Mouse (Mus musculus) adrenal gland, postnatal 4 days (tissue): ENCODE results near the gene Hand2. TPM values are rescaled to one million over a fixed set of nuclear protein-coding genes. Genes with fewer than 3 reads are reported as not detected.

Experiments
- DNase-seq, 2 experiments: peaks; one replicate each; pipeline ENCODE4 v3.0.0; 2021 to 2022; ENCODE audit warnings: low spot score in 2 of 2, mixed read lengths in 2 of 2
- total RNA-seq, 2 experiments: library from RNA; stranded (reverse); gene quantifications; 2 replicates each; pipeline ENCODE4 v1.2.3; 2021

Hand2 gene
- total RNA-seq, 2 experiments from 2014 or later = 59.6 to 63.5 TPM

DNA sequence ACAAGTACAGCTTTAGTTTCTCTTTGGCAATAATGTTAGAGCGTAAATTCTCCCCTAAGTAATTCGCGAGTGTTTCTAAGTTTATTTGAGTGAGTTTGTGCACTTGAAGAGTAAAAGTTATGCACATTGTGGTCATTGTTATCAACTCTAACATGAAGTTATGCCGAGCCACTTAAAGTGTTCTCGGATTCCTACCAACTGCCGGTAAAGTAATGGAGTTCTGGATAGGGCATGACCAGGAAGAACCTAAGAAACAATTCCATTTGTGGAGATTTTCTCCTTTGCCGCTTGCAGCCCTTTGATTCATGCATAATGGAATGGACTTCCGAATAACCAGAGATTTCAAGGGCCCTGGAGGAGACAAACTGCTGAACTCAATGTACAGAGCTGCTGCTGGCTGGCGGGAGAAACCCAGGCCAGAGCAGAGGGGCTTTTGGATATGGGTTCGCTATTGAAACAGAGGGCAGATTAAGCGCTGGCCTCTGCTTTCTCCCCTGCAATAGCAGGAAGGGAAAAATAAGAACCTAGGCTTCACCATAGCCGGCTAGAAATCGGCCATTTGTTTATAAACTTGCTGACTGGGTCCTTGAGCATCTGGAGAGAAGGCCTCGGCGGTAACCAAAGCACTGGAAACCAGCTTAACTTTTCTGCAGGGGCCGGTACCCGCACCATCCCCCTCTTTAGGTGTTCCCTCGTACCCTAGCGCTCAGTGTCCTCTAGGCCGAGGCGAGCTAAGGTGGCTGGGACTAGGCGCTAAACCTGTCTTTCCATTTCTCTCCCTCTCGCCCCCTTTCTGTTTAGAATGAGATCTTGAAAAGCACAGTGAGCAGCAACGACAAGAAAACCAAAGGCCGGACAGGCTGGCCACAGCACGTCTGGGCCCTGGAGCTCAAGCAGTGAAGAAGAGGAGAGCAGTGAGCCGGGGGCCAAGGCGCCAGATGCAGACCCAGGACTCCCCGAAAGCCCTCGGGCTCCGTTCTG, 2.5 kb downstream of the Hand2 start:
- no peak for DNase-seq

DNA sequence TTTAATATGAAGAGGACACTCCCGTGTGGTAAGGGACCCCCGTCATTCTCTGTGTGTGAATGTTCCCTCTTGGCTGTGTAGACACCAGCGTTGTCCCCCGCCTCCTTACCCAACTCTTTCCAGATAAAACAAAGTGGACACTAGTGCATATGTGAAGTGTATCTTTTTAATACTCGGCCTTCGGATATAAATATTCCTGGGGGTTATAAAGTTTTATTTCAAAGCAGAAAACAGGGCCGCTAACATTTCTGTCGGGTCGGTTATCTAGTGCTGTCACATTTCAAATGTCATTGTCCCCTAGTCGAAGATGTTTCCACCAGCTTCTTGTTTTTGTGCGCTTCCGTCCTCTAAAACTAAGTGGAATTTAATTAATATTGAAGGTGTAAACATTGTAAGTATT, 3.3 kb downstream of the Hand2 start:
- DNase-seq = no peak

DNA sequence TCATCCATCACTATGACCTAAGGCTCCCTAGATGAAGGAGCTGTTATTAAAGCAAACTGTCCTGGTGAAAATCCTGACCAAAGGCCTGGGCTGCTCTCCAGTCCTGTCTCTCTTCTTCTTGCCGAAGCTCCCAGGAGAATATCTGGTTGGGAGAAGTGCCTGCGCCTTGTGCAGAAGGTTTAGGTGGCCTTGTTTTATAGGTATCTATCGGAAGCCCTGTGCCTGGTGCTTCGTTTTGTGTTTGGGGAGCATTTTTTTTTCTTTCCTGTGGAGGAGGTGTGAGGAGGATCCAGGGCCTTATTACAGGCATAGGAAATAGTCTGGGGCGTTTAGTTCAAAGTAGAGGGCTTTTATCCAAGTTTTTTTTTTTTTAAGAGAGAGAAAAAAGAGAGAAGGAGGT, 3.9 kb downstream of the Hand2 start:
- DNase-seq = no peak

DNA sequence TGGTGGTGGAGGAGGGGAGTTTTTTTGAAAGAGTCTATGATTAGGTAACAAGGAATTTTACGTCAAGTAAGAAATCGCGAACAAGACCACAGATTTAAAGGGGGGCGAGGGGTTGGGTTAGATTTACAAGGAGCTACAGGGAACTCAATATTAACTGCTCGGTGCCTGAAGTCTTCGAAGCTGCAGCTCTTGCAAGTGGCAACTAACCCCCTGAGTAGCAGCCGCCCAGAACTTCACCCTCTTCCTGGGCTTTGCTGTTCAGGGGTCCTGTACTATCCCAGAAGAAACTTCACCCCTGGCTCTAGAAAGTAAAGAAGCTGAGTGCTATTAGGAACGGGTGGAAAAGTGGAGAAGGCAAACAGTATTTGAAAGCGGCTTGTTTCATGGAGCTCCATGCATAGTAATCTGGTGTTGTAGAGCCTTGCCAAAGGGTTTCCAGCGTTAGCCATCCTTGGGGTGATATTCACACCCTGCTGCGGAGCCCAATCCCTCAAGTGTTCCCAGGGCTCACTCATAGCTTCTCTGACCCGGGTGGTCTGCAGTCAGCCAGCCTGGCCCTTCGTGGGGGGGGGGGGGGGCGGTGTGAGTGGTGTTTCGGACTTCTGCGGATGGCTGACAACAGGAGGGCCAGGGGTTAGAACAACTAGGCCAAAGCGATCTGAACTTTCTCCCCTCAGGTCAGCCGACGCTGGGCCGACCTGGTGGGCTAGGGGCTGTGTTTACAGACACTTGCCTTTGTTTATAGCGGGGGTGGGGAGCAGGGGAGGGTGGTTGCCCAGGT, 4.5 kb downstream of the Hand2 start:
- DNase-seq = no peak

DNA sequence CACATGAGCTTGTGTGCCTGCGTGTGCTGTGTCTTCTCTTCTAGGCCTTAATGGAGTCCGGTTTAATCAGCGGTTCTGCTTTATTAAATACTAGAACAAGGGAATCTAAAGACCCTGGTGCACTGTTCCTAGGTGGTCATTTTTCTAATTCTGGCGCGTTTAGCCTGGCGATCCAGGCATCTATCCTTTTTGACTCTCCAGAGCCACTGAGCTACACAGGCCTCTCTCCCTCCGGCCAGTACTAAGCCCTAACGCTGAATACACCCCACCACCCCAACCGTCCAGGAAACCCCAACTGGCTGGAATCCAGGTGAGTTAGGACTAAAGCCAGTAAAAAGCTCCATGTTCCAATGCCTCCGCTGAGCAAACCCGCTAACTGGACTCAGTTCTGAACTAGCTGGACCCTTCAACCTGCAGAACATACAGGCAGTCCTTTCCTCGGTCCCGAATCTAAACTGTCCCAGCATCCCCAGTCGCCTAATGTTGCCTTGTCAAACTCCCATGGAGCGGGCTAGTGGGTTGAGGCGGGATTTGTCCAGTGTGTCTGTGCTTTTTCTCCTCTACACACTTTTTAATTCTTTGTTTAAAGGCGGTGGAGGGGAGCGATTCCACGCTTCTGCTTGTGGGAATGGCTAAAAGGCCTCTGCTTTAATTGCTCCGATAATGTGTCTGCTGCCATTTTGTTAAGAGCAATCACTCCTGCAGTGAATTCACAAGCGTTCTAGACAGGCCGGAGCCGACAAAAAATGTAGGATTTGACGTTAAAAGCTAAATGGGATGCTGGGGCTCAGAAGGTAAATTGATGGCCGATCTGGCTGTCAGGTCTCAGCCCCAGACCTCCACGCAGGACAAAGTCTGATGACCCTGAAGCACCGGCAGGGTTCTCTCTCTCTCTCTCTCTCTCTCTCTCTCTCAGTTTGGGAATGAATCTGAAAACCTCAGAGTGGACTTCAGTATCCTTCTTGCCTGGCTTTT, 5.6 kb downstream of the Hand2 start:
- no peak for DNase-seq

DNA sequence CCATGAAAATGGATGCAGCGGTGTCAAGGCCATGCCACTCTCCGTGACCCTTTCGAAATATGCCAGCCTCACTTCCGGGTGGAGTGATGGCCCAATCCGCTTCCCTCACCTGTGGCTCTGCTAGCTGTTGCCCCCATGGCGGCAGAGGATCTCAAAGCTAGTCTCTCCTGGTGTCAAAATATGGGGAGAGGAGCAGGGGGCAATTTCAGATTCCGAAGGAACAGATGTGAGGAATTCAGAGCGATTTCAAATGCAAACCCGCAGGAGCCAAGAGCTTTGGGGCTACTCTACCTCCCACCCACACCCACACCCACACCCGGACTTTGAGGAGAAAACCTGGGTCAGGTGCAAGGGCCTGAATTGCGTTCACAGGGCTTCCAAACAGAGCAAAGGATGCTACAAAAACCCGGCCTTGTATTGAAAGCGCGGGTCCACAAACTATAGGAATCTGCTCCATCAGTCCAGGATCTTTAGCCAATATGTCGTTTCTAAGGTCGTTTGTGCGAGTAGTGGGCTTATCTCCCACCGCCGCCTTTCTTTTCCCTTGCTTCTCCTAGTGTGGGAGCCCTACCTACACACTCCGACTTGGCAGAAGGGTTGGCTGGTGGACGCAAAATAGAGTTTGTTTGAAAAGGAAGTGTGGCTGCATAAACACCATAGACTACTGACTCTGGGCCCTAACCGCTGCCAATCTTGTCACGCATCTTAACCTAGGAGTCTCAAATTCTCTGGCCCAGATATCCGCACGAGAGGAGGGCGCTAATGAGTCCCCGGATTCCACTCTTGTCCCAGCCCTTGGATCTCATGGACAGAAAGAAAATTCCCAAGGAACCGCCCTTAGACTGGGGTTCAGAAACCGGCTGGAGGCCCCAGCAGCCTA, 6.7 kb downstream of the Hand2 start:
- no peak for DNase-seq

DNA sequence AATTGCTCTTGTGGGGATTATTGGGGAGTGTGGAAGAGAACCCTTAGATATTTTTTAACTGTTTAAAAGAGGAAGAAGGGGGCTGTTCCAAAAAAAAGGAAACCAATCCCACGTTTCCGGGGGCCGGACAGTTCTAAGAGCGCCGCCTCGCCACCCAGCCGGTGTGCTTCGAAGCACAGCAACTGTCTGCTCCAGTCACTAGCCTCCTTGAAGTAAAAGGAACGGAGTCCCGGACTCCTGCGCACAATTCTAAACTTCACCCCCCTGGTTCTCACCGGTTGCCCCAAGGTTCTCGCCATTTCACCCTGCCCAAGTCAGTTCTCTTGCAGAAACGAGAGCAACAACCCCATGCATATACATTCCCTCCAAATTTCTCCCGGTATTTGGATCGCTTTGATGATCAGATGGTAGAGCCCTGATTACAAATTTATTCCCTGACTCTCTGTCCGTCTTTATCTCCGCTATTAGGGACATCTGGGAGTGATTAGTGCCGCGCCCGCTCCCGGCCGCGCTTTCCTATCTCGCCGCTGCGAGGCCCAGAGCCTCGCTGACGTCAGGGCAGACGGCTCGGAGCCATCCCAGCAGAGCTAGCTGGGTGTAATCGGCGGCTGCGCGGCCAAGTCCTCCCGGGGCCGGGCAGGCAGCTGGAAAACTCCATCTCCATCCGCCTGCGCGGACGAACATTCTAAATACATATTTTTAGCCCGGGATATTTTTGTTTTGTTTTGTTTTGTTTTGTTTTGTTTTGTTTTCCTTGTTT, 7.6 kb downstream of the Hand2 start:
- DNase-seq = no peak

DNA sequence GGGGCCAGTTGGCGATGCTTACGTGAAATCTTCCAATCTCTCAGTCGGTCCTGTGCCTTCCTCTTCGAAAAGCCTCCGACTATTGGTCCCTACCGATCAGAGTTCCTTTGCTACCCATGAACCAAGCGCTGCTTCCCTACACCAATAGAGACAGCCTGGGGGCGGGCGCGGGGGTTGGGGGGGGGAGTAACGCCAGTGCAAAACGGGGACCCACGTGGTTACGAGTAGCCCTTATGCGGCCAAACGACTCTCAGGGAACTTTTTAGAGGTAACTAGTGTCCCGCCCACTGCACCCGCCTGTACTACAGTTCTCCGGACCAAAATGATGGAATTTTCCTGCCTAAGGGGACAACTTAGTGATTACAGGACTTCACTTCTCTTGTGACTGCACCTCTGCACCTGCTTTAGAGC, 8.2 kb downstream of the Hand2 start:
- no peak for DNase-seq

DNA sequence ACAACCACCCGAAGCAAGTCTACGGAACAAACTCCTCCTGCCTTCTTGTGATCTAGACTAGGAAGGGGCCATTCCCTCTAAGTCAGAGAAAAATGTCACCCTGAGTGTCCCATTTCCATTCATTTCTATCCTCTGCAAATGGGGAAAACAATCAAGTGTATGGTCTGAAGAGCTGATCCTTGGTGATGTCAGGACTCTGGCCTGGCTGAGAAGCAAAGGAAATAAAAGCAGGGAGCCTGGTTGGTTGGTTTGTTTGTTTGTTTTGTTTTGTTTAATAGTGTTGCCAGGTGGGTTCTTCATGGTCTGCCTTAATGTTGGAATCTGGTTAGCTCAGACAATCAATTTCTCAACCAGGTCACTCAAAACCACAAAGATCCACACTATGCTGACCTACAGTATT, 9.3 kb downstream of the Hand2 start:
- DNase-seq = no peak

DNA sequence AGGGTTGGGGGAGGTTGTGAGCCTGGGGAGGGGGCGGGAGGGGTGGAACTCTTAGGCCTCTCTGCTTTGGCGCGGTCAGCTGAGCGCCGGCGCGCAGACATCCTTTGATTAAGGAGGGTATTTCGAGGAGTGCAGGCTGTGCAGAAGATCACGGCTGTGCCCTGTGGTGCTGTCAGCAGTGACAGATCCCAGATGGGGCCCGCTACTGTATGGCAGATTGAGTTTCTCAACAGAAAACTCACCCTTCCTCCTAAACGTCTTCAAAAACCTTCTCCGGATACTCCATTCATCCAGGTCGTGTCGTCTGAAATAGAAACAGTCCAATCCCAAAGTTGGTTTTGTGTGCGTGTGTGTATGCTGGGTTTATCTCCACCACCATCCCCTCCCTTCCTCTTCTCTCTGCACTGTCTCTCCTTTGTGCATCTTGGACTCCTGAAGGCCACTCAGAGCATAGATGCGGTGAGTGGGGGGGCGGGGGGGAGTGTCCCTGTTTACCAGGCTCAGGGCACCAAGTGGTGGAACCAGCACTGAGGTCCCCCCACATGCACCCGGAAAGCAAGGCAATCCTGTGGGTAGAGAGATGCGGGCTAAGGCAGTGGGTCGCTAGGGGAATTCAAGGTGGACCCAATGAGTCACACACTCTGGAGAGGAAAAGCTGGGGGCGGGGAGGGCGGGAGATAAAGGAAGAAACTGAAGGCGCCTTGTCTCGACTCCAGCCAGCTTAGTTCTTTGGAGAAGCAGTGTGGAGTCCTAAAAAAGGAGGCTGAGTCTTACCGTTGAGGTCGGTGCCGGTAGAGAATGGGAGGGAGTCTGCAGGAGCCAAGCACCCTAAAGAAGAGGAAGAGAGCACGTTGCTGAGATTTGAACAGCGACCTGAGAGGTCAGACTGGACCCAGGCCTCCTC, 11.2 kb downstream of the Hand2 start:
- DNase-seq = no peak

DNA sequence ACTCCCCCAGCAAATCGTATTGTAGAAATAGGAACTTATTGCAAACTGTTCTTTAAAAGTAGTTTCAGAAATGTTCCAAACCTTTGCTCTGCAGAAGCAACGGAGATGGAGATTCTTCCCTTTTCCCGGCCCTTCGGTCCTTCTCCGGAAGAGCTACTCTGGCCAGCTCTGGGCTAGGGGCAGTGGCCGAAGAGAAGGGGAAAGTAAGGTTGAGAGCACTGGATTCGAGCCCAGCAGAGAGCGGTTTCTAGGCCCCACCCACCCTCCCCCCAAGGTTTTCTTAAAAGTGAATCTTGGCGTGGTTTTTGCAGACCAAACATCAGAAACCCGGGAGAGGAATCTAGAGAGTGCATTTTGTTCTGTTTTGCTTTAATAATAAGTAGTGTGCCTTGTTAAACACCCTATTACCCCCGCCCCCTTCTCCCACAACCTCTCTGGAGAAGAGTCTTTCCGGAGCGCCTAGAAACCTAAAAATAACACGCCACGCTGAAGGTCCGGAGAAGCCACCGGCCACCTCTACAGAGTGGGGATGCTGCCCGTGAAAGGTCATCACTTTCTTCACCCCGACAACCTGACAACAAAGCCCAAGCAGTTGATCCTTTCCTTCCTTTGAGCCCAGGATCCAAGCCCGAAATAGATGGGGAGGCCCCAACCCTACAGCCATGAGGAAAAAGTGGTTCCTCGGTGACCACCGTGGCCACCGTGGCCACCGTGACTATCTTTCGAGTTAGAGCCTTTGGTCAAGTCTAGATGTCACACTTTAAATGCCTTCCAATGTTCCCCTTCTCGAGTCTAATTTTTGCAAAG, 12.1 kb downstream of the Hand2 start:
- DNase-seq = no peak

DNA sequence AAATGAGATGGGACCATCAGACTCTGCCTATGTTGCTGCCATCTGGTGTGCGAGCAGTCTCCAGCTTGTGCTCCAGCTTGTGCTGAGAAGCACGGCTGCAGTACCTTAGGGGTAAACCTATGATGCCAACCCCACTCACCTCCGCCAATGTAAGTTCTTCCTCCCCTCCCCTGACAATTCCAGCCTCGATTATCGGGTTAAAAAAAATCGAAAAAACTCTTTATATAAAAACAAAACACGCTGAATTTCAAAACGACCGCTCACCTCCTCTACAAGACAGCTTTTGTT, 12.6 kb downstream of the Hand2 start:
- DNase-seq = no peak

DNA sequence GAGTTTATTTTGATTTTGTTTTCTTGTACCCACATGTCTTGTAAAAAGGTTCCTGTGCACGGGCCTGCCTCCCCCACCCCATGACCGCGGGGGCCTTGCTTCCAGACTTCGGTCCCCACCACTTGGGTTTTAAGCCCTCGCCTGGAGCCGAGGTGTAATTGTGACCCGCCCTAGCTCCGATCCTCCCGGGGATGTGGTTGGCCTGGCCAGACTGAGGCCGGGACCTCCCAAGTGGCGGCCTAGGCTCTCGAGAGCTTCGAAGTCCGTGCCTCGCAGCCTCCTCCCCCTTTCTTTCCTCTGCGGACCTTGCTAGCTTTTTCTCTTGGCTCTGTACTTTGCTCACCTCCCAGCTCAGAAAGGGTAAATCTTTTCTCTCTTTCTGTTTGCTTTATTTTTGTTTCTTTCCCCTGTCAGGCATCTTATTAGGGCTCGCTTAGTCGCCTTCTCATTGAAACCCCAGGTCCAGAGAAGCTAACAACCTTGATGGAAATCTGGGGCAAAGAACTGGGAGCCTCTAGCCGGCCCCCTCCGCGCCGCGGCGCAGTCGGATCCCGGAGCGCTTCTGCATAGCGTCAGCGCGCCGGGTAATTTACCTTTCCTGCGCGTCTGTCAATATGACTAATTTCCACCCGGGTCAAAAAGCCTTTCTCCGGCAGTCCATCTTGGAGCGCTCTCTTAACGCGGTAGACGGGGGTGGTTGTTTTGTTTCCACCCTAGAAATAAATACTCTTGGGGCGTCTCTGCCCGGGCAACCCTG, 13.2 kb downstream of the Hand2 start:
- no peak for DNase-seq

DNA sequence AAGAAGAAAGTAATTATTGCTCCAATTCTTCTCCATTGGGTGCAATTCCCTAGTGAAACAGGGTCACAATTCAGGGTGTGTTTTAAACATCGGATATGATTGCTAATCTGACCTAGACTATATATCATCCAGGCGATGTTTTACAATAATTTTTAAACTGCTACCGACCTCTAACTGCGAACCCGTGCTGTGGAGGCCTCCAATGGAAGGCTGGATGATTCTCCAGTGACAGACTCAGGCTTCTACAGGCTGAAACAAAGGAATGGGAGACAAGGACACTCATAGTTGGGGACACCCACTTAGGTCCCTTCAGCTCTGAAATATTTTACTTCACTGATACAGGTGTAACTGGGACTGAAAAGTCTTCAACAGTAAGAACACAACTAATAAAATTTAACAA, 13.9 kb downstream of the Hand2 start:
- DNase-seq = no peak

DNA sequence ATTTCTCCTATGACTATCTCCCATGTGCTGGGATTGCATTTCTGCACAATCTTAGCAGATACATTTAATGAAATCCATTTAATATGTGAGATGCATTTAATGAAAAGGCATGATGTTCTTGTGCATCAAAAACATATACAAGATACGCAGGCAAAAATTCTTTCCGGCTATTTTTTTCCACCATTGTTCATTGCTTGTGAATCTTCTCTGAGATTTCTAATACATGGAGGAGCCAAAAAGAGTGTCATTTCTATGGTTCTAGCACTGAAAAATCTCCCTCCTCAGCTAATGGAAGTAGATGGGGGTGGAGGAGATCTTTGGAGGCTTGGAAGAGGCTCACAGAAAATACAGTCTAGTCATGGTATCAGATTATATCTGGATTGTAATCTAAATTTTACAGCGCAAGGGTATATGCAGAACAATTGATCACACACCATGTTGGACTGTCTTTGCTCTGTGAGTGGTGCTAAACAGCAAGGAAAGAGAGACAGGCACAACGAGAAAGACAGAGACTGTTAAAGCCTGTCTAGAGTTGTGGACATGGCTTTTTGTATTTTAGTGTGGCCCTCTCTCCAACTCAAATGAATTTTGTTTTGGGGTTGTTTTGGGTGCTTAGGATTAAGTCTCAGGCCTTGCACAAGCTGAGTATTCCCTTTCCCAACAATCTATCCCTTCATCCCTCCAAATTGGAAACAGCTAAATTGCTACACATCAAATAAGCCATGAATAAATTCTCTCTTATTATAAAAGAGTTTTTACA, 16.7 kb downstream of the Hand2 start:
- DNase-seq = no peak
